Mouse (Mus musculus) adrenal gland, postnatal 14 days (tissue): ENCODE data around the gene Otop3. TPM values are rescaled to one million over a fixed set of nuclear protein-coding genes. Genes with fewer than 3 reads are reported as not detected.

ENCODE experiments used
- DNase-seq: peaks from one replicate; pipeline ENCODE4 v3.0.0; 2021; ENCODE audit warnings: mixed read lengths
- long read RNA-seq, 2 experiments: library from polyadenylated mRNA; stranded (forward); transcript quantifications; one replicate each; pipeline ENCODE4 v2.0.0; 2021
- total RNA-seq: library from RNA; stranded (reverse); gene quantifications from 2 replicates; pipeline ENCODE4 v1.2.3, GENCODE M21; 2021

The Otop3 gene
- not detected in 2 replicates for total RNA-seq
- long read RNA-seq, experiment 1, result 0 reads
- long read RNA-seq, experiment 2, result 0 reads

DNA sequence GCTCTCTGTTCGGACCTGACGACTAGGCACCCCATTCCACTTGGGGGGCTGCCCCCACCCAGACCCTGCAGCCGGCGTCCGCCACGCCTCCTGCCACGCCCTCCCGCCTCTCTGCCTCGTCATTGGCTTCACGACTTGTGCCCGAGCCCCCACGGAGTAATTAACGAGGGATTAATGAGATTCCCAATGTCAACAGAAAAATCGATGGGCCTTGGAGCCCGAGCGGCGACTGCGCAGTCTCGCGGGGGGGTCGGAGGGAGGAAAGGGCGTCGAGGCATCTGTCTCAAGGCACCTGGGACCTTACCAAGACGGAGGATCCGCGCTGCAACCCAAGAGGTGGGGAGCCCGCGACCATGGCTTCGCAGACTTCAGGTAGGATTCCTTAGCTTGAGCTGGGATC lies at the start of gene Otop3:
TSS of gene Otop3 (plus strand) at position 201 of the 400 bp plus-strand sequence.
- no peak for DNase-seq

- DNase-seq, result no peak
Measured at GRCm38 (mm10) chr11:115285282-115285681, 49.2 kb upstream of the Otop3 start.

DNA sequence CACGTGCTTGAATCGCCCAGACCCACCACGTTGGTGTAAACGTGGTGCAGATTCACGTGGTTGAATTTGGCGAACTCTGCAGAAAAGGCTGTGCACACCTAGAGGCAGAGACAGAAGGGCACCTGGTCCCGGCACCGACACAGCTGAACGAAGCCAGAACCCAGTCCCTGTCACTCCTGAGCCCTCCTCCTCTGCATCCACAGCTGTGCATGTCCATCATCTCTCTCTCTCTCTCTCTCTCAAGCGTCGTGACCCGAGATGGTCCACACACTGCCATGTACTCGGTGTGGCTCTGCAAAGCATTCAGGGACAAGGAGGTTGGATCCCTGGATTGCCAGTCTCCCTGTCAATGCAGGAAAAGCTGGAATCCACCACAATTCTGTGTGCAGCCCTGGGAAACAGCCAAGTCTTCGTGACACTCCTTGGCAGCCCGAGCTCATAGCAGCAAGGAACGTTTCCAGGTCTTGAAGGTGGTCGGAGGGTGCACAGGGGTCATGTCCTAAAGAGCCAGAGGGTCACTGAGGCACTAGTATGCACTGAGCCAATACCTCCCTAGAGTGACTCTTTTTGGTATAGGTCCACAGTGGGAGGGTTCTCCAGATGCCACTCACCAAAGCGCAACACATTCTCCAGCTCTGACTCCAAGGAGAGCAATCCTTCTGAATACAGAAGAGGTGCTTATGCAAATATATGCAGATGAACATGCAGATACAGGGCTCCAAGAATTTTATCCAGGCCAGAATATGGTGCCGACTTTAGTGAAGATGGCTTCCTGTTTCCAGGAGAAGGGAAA lies 48.1 kb upstream of the Otop3 start:
- DNase-seq, result no peak

- no peak for DNase-seq
Measured at GRCm38 (mm10) chr11:115287386-115287785, 47.1 kb upstream of the Otop3 start.

DNA sequence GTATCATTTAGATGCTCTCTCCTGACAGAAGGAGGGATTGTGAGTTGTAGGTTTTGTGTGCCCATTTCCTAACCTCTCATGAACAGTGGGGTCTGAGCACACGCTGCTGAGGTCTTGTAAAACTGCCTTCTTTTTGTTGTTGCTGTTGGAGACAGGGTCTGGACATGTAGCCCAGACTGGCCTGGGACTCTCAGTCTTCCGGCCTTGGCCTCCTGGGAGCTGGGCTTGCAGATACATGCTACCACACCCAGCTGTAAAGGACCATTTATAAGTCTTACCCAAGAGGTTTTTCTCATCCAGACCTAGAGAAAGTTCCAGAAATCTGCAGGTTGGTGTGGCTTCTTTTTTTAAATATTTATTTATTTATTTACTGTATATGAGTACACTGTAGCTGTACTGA lies 46.2 kb upstream of the Otop3 start:
- no peak for DNase-seq

GRCm38 (mm10) chr11:115289885-115290284 lies 44.6 kb upstream of the Otop3 start:
- peak; percentile 45 for DNase-seq

DNA sequence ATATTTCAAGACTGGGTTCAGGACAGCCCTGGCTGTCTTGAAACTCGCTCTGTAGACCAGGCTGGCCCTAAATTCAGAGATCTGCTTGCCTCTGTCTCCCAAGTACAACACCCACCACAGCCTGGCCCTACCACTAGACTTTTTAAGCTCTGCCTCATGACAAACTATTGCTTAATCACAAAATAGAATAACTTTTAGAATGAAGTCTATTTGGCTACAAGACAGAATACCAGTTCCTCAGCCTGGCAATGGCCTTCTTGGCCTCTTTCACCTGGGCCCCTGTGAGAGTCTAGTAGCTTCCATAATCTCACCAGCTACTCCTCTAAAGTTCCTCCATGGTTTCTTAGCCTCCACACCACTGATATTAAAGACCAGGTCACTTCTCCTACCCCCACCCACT lies 44.2 kb upstream of the Otop3 start:
- DNase-seq, result no peak

GRCm38 (mm10) chr11:115290919-115291318 lies 43.6 kb upstream of the Otop3 start:
- peak; percentile 83 for DNase-seq

DNA sequence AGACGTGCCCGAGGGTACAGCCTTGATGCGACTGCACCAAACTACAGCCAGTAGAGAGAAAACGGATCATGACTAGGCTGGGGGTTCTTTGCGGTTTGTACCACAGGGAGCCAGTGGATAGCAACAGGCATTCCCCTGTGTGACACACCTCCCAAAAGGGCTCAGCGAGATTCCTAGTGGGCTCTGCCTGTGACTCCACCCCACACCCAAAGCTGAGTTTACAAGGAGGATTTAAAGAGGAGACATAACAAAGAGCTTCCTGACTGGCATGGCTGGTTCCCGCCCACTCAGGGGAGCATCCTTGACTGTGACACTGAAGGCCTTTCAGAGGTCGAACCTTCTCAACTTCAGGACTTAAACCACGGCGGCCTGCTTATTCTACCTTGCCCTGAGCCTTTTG lies 43.0 kb upstream of the Otop3 start:
- peak; percentile 31 for DNase-seq

DNA sequence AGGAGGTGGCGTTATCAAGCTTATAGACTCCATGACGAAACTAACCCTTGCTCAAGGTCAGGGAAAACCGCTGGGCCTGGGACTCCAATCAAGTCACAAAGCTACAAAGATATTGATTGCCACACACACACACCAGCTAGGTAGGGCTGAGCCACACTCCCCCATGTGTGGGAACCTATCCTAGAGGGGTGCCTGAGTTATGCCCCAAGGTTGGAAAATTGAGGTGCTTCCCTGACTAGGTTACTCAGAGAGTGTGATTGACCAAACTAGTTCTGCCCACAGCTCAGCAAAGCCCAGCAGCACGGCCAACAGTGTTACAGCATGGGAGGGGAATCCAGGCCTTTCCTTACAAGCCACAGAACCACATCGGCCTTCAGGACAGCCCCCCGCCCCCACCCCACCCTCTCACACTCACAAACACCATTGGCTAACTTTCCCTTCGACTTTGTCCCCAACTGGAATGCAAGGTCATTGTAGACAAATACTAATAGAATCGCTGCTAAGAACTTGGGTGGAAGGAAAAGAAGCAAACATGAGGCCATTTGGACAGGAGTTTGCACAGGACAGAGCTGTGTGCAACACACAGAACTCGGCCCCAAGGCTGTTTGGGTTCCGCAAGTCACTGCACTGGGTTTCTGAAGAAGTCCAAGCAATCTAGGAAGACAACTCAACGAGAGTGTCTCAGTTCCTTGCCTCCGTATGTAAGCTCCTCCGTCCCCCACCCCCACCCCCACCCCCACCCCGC lies 41.7 kb upstream of the Otop3 start:
- DNase-seq, result peak; percentile 63

GRCm38 (mm10) chr11:115295939-115296338 lies 38.6 kb upstream of the Otop3 start:
- DNase-seq, result no peak

GRCm38 (mm10) chr11:115296471-115297210 lies 37.9 kb upstream of the Otop3 start:
- peak; percentile 48 for DNase-seq

GRCm38 (mm10) chr11:115297214-115297826 lies 37.2 kb upstream of the Otop3 start, which contains the start of gene Fads6:
Fads6 (minus strand) TSS chr11:115297663.
- DNase-seq, result peak; percentile 85

DNA sequence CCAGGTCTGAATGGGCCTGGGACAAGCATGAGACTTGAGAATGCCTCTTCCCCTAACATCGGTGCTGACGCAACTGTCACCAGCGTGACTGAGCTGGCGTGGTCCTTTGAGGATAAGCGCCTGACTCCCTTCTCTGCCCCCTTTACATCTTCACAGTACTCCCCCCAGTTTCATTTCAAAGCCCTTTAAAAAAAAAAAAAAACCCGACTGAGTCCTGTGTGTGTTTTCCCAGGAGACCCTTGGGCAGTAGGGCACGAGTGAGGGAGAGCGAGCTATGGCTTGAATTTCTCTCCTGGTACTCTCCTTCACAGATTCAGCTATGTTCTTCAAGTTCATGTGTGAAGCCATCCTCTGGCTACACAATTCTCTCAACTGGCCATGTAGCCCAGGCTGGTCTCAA lies 36.4 kb upstream of the Otop3 start:
- DNase-seq, result no peak

- DNase-seq, result no peak
Measured at GRCm38 (mm10) chr11:115300745-115301144, 33.8 kb upstream of the Otop3 start.

DNA sequence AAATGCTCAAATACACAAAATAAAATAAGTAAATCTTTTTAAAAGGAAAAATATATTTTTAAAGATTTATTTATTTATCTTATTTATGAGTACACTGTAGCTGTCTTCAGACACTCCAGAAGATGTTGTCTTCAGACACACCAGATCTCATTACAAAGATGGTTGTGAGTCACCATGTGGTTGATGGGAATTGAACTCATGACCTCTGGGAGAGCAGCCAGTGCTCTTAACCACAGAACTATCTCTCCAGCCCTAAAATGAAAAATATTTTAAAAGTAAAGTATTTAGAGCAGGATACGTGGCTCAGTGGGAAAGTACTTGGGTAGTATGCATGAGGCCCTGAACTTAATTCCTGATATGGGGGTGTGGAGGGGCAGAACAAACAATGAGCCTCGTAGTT lies 33.2 kb upstream of the Otop3 start:
- DNase-seq, result no peak

DNA sequence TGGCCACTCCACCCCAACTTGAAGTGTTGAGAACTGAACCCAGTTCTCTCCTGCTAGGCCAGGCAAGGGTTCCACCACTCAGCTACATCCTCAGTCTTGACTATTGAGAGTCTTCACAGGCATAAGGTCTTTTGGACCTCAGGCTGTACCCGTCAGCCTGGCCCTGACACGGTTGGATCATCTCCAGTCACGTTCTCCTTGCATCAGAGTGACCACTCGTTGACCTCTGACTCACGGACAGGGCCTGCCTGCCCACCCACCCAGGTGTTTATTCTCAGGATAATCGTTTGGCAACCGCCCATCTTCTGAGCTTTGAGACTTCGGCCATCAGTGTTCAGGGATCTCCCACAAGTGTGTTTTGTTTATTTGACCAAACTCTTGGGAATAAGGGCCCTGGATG lies 31.4 kb upstream of the Otop3 start:
- peak; percentile 46 for DNase-seq

GRCm38 (mm10) chr11:115306863-115307262 lies 27.7 kb upstream of the Otop3 start, which contains the start of gene Otop2:
Otop2 (plus strand) TSS chr11:115307163.
- DNase-seq, result no peak

- no peak for DNase-seq
Measured at GRCm38 (mm10) chr11:115308781-115309180, 25.8 kb upstream of the Otop3 start.

DNA sequence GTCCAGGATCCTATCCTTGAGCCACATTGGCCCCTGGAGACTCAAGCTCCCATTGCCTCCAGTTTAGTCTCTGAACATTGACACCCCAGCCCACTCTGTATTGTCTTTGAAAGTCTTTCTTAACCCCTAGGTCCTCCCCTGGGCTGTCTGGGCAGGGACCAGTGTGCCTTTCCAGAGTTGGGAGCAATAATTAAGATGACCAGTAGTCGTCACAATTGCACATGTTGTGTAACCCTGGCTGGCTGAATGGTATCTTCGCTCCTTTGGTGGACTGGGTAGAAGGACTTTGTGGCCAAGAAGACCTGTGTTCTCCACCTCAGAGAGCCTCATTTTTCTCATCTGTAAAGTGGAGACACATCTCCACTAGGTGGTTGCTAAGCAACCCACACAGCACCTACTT lies 20.3 kb upstream of the Otop3 start:
- peak; percentile 39 for DNase-seq

DNA sequence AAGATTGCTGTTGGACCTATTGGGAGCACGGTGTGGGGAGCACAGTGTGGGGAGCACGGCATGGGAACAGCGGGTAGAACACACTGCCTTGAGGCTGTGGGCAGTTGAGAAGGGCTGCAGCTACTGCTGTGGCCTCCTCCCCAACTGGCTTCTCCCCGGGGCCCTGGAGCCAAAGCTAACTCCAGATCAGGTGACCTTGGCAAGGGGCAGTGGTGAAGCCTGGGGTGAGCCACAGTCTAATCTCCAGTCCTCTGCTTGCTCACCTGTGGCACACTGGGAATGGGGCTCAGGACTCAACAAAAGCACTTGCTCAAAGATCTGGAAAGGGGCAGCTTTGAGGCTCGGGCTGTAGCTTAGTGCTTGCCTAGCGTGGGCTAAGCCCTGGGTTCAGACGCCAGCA lies 17.3 kb upstream of the Otop3 start:
- no peak for DNase-seq
